Mouse (Mus musculus): ENCODE data around the gene Tnip3. TPM values are rescaled to one million over a fixed set of nuclear protein-coding genes. Genes with fewer than 3 reads are reported as not detected.

The Tnip3 gene
- polyA plus RNA-seq (2017; shearing (Covaris generic)): 6.4 TPM

DNA sequence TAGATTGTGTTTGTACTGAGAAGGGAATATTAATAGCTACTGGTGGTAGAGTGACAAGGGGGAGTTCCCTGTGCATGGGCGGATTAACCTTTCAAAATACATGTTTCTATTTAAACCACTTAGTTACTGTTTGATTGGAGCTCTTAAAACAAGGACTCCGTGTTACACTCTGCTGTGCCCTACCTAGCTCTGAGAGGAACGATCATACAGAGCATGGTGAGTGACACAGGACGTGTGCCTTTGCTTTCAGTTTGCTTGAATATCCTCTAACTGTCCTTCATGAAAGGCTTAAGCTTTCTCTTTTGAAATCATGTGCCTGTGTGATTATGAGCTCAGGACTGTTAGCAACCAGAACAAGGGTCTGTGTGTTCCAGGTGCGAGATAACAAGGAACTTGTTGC, at the start of gene Tnip3:
Tnip3 (plus strand) TSS at position 122 of the 400 bp plus-strand sequence.

DNA sequence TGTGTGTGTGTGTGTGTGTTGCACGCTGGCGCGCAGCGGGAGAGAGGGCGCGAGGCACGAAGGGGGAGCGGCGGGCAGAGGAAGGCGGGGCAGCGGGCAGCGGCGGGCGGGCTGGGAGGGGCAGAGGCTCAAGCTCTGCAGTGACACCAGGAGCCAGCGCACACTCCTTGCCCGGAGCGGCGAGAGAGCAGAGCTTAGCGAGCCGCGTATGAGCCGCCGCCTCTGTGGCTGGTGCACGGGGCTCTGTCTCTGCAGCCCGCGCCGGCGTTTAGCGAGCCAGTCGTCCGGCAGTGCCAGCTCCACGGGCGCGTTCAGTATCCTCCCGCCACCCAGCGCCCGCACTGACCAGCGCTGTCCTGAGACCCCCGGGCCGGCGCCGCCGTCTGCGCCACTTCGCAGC, 146.3 kb downstream of the Tnip3 start, which contains the start of gene Ndnf:
Ndnf (plus strand) TSS at position 140 of the 400 bp plus-strand sequence.

Other genes with a start within 250 kb of the Tnip3 start
- gene C130060K24Rik, start 144.2 kb upstream of the Tnip3 start, polyA plus RNA-seq (2017; shearing (Covaris generic)): not detected
- 1.0 TPM for gene Ndnf, start 146.3 kb downstream of the Tnip3 start, polyA plus RNA-seq (2017; shearing (Covaris generic))

Data from inflammation-experienced regulatory T-cells, adult 16 weeks (primary cell).